ENCODE assay signal across 35 mouse cellular contexts in the genomic region with DNA sequence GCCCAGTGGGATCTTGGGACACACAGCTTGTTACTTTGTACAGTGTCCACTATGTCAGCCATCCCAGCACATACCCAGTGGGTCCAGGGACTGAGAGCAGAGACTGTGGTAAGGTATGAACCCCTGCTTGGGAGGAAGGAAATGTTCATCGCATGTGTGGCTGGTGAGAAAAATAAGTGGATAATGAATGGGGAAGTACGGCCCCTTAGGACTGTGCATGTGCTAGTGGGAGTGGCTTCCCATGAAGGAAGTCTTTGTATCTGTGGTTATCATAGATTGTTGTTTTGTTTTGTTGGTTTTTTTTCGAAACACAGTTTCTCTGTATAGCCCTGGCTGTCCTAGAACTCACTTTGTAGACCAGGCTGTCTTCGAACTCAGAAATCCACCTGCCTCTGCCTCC. TPM values are rescaled to one million over a fixed set of nuclear protein-coding genes. Genes with fewer than 3 reads are reported as not detected.
A peak's percentile ranks its signal among the peaks of the same experiment; 100 is the strongest.
DNase-seq lines count a peak whose midpoint lies in the region; ATAC-seq and TF ChIP-seq lines count a peak whose summit lies in the region.
"Had no signal": no experiment of that assay in that cellular context is flagged by ENCODE, and none has a peak within 500 bp of the region (broad histone marks: within the 10 kb centered on the region; RNA-seq: fewer than 3 reads in every experiment).

No protein-coding gene starts in this region.

- H3K9me3 ChIP-seq in MEL (replicated peaks; ENCODE audit: insufficient read depth, low read length), result no peaks in the 10 kb centered on the region
- no peaks in the 10 kb centered on the region for H3K9me3 ChIP-seq in forebrain, embryonic 15.5 days
- H3K9me3 ChIP-seq: embryonic facial prominence, embryonic 13.5 days; forebrain, embryonic 10.5 days; hindbrain, embryonic 15.5 days; kidney, embryonic 15.5 days; midbrain, embryonic 10.5 days; neural tube, embryonic 12.5 days; stomach, embryonic 15.5 days had no signal

- TF ChIP-seq RAD21 in MEL (IDR thresholded peaks at IDR 0.05; ENCODE audit: low read depth, low read length), result no peak

- H3K4me1 ChIP-seq in MEL (ENCODE audit: control insufficient read depth in 1 of 2, insufficient read depth in 2 of 2, low read length in 2 of 2), result peaks cover 5 to 7% of the 10 kb centered on the region in 2 experiments
- peaks cover 6% of the 10 kb centered on the region; the same call in 1 of the 2 replicates for H3K4me1 ChIP-seq in forebrain, embryonic 15.5 days
- H3K4me1 ChIP-seq: forebrain, embryonic 10.5 days; hindbrain, embryonic 15.5 days; midbrain, embryonic 10.5 days; neural tube, embryonic 12.5 days; stomach, embryonic 15.5 days had no signal

- no peak overlapping the region for H3K4me3 ChIP-seq in MEL (ENCODE audit: control insufficient read depth in 1 of 2, insufficient read depth in 1 of 2, low read depth in 2 of 2, low read length in 2 of 2)
- no peak overlapping the region for H3K4me3 ChIP-seq in forebrain, embryonic 15.5 days
- H3K4me3 ChIP-seq: embryonic facial prominence, embryonic 13.5 days; forebrain, embryonic 10.5 days; hindbrain, embryonic 15.5 days; kidney, embryonic 15.5 days; layer of hippocampus, adult 2 months; left cerebral cortex, adult 2 months; midbrain, embryonic 10.5 days; myocyte; neural tube, embryonic 12.5 days; stomach, embryonic 15.5 days had no signal

- H3K9ac ChIP-seq in MEL (ENCODE audit: control insufficient read depth, low read depth, low read length, poor library complexity, severe bottlenecking), result peak overlapping the region; percentile 11; the same call in 1 of the 2 replicates
- H3K9ac ChIP-seq in forebrain, embryonic 15.5 days (replicated peaks), result no peak overlapping the region
- H3K9ac ChIP-seq: embryonic facial prominence, embryonic 13.5 days; hindbrain, embryonic 15.5 days; kidney, embryonic 15.5 days; liver, embryonic 14.5 days; neural tube, embryonic 12.5 days; stomach, embryonic 15.5 days had no signal

- no peaks in the 10 kb centered on the region for H3K79me2 ChIP-seq in MEL (ENCODE audit: control insufficient read depth, insufficient read depth, low read length, poor library complexity)

- TF ChIP-seq POLR2A in MEL (IDR thresholded peaks at IDR 0.05; ENCODE audit: control insufficient read depth in 1 of 2, insufficient read depth in 1 of 2, low read depth in 1 of 2, low read length in 2 of 2, poor library complexity in 1 of 2), result peak in 1 of 2 experiments; percentile 54; a peak in 2 of 4 replicates

- WGBS in forebrain, embryonic 15.5 days, result 84% methylated on average over 4 of the region's 4 CpGs

- no peak for TF ChIP-seq CTCF in MEL (IDR thresholded peaks at IDR 0.05 in 2 of 3, conservative IDR thresholded peaks at IDR 0.05 in 1 of 3; ENCODE audit: control insufficient read depth in 1 of 3, insufficient read depth in 1 of 3, low read depth in 2 of 3, low read length in 3 of 3, poor library complexity in 1 of 3, severe bottlenecking in 1 of 3)

- 0 out of 4 replicates have a peak, but pooled peaks of 1 of the 2 experiments have one; percentile 27 for TF ChIP-seq EP300 in MEL (IDR thresholded peaks at IDR 0.05; ENCODE audit: low read depth in 1 of 2, low read length in 2 of 2)

- H3K36me3 ChIP-seq in MEL (ENCODE audit: control insufficient read depth in 1 of 2, insufficient read depth in 2 of 2, low read length in 2 of 2), result peaks cover 0 to 4% of the 10 kb centered on the region in 2 experiments; a peak in 2 of 4 replicates
- H3K36me3 ChIP-seq in forebrain, embryonic 15.5 days, result no peaks in the 10 kb centered on the region
- H3K36me3 ChIP-seq: embryonic facial prominence, embryonic 13.5 days; forebrain, embryonic 10.5 days; hindbrain, embryonic 15.5 days; kidney, embryonic 15.5 days; midbrain, embryonic 10.5 days; neural tube, embryonic 12.5 days had no signal

- H3K27me3 ChIP-seq in MEL (ENCODE audit: control insufficient read depth in 1 of 2, insufficient read depth in 2 of 2, low read length in 2 of 2), result no peaks in the 10 kb centered on the region
- no peaks in the 10 kb centered on the region for H3K27me3 ChIP-seq in forebrain, embryonic 15.5 days
- H3K27me3 ChIP-seq: CH12.LX; embryonic facial prominence, embryonic 13.5 days; hindbrain, embryonic 15.5 days; kidney, embryonic 15.5 days; neural tube, embryonic 12.5 days; Patski; stomach, embryonic 15.5 days had no signal

- DNase-seq in 416B (ENCODE audit: low read depth) (peak; percentile 71), MEL (ENCODE audit: low read depth, low spot score) (peak; percentile 89)
- no peak for DNase-seq in thymus, postnatal 10 days (ENCODE audit: low spot score in 2 of 2)
- no peak for DNase-seq in heart, adult 18-20 months
- DNase-seq: adrenal gland, postnatal 10 days; cerebellum, adult 11 months; cerebellum, adult 9-10 months; heart, postnatal 4 days; kidney, adult 18-20 months; left cerebral cortex, postnatal 4 days; lung, adult 2 months; lung, postnatal 10 days; right cerebral cortex, postnatal 4 days; thymus, postnatal 25 days had no signal

- 0 out of 2 replicates have a peak overlapping the region, but pooled peaks have one; percentile 6 for H3K27ac ChIP-seq in MEL (ENCODE audit: control insufficient read depth, low read depth, low read length)
- H3K27ac ChIP-seq in forebrain, embryonic 15.5 days (replicated peaks), result no peak overlapping the region
- H3K27ac ChIP-seq: embryonic facial prominence, embryonic 13.5 days; forebrain, embryonic 10.5 days; hindbrain, embryonic 15.5 days; kidney, embryonic 15.5 days; layer of hippocampus, adult 2 months; left cerebral cortex, adult 2 months; liver, embryonic 14.5 days; macrophage; midbrain, embryonic 10.5 days; neural tube, embryonic 12.5 days; stomach, embryonic 15.5 days had no signal

- peak; percentile 81 to 85 for ATAC-seq in hematopoietic stem cell, adult 5-6 weeks (replicated peaks in 1 of 2; ENCODE audit: insufficient read depth in 1 of 2, low FRiP score in 2 of 2, low TSS enrichment in 1 of 2, low read depth in 1 of 2, poor library complexity in 2 of 2, severe bottlenecking in 2 of 2)
- ATAC-seq in neutrophil, adult 5-6 weeks (ENCODE audit: extremely low read depth, insufficient number of reproducible peaks, low FRiP score, poor library complexity, severe bottlenecking), result peak; percentile 79; the same call in 1 of the 2 replicates
- no peak for ATAC-seq in forebrain, embryonic 15.5 days (replicated peaks)
- ATAC-seq: forebrain, embryonic 16.5 days; midbrain, embryonic 16.5 days; Patski had no signal

- H3K4me2 ChIP-seq in forebrain, embryonic 15.5 days (replicated peaks), result no peak overlapping the region
- H3K4me2 ChIP-seq: embryonic facial prominence, embryonic 13.5 days; heart, embryonic 11.5 days; hindbrain, embryonic 15.5 days; kidney, embryonic 15.5 days; neural tube, embryonic 12.5 days; stomach, embryonic 15.5 days had no signal

TF ChIP-seq in MEL, 35 proteins besides CTCF, POLR2A, EP300 and RAD21 (continues in another document):
- TF ChIP-seq HCFC1 (IDR thresholded peaks at IDR 0.05; ENCODE audit: low read depth, low read length), result no peak
- TF ChIP-seq MXI1 (IDR thresholded peaks at IDR 0.05; ENCODE audit: low read depth, low read length), result peak; percentile 76
- no peak for TF ChIP-seq ZMIZ1 (IDR thresholded peaks at IDR 0.05; ENCODE audit: low read depth, low read length)
- TF ChIP-seq TCF12 (IDR thresholded peaks at IDR 0.05; ENCODE audit: low read depth, low read length), result 0 out of 2 replicates have a peak, but pooled peaks have one; percentile 18
- TF ChIP-seq ZNF384 (IDR thresholded peaks at IDR 0.05; ENCODE audit: low read depth, low read length), result peak; percentile 68
- no peak for TF ChIP-seq ETS1 (IDR thresholded peaks at IDR 0.05; ENCODE audit: low read depth, low read length)
- TF ChIP-seq CHD2 (IDR thresholded peaks at IDR 0.05; ENCODE audit: low read length), result no peak
- TF ChIP-seq ZC3H11A (IDR thresholded peaks at IDR 0.05; ENCODE audit: low read depth, low read length), result no peak
- TF ChIP-seq RCOR1 (IDR thresholded peaks at IDR 0.05; ENCODE audit: low read depth, low read length), result peak; percentile 42; the same call in 1 of the 2 replicates
- TF ChIP-seq BHLHE40 (IDR thresholded peaks at IDR 0.05; ENCODE audit: borderline replicate concordance, low read depth, low read length), result peak; percentile 71; the same call in 1 of the 2 replicates
- TF ChIP-seq GATA1 (IDR thresholded peaks at IDR 0.05; ENCODE audit: low read depth, low read length), result 0 out of 2 replicates have a peak, but pooled peaks have one; percentile 32
- peak; percentile 75 for TF ChIP-seq TBP (IDR thresholded peaks at IDR 0.05; ENCODE audit: low read depth, low read length)
- peak; percentile 92; the same call in 1 of the 2 replicates for TF ChIP-seq MYC (IDR thresholded peaks at IDR 0.05; ENCODE audit: low read depth, low read length)
- no peak for TF ChIP-seq MEF2A (IDR thresholded peaks at IDR 0.05; ENCODE audit: extremely low read depth, insufficient replicate concordance, low read depth, low read length, poor library complexity, severe bottlenecking)
- TF ChIP-seq ELF1 (IDR thresholded peaks at IDR 0.05; ENCODE audit: low read depth, low read length), result no peak
- TF ChIP-seq SIN3A (IDR thresholded peaks at IDR 0.05; ENCODE audit: low read length), result peak; percentile 58

RNA-seq across cellular contexts. Expression of gene Zmat5, which starts 10.2 kb away (rescaled TPM):
- 39.3 and 40.1 TPM in 2 replicates for total RNA-seq in MEL (2012; rRNA removed)
- polyA plus RNA-seq in MEL (2012; ENCODE audit: insufficient read depth in 1 of 2, insufficient read length in 2 of 2, low read depth in 1 of 2, low replicate concordance in 2 of 2, missing spikeins in 1 of 2), result 10 to 100 TPM in 1 of 2 experiments, not detected in 1; 36.9 TPM
- total RNA-seq in hematopoietic stem cell, adult 5-6 weeks (2017), result 4.7 and 7.1 TPM in 2 replicates
- total RNA-seq in neutrophil, adult 5-6 weeks (2017), result 9.3 and 10.4 TPM in 2 replicates
- polyA plus RNA-seq in forebrain, embryonic 15.5 days (2015; fragmentation: Nextera tagmentation; extraction: Ambion mirVana), result 72.3 and 78.4 TPM in 2 replicates
- total RNA-seq in heart, adult 18-20 months (2021), result 10 to 100 TPM; 24.7 to 25.5 TPM

RNA-seq across cellular contexts. Expression of gene Uqcr10, which starts 10.6 kb away (rescaled TPM):
- 1,416 and 1,438 TPM in 2 replicates for total RNA-seq in MEL (2012; rRNA removed)
- polyA plus RNA-seq in MEL (2012; ENCODE audit: insufficient read depth in 1 of 2, insufficient read length in 2 of 2, low read depth in 1 of 2, low replicate concordance in 2 of 2, missing spikeins in 1 of 2), result 100 to 1,000 TPM in 1 of 2 experiments, not detected in 1; 598 TPM
- 23.9 and 115 TPM in 2 replicates for total RNA-seq in hematopoietic stem cell, adult 5-6 weeks (2017)
- total RNA-seq in neutrophil, adult 5-6 weeks (2017), result 40.1 and 49.5 TPM in 2 replicates
- polyA plus RNA-seq in forebrain, embryonic 15.5 days (2015; fragmentation: Nextera tagmentation; extraction: Ambion mirVana), result 538 and 557 TPM in 2 replicates
- 1,000 to 10,000 TPM; 1,576 to 1,640 TPM for total RNA-seq in heart, adult 18-20 months (2021)

RNA-seq across cellular contexts. Expression of gene Cabp7, which starts 31.9 kb away (rescaled TPM):
- total RNA-seq in MEL (2012; rRNA removed), result 0.23 TPM in 2 replicates
- not detected for polyA plus RNA-seq in MEL (2012; ENCODE audit: insufficient read depth in 1 of 2, insufficient read length in 2 of 2, low read depth in 1 of 2, low replicate concordance in 2 of 2, missing spikeins in 1 of 2)
- not detected in 2 replicates for total RNA-seq in hematopoietic stem cell, adult 5-6 weeks (2017)
- total RNA-seq in neutrophil, adult 5-6 weeks (2017), result 0.12 TPM in 1 of 2 replicates, not detected in the other
- polyA plus RNA-seq in forebrain, embryonic 15.5 days (2015; fragmentation: Nextera tagmentation; extraction: Ambion mirVana), result 1.3 and 1.8 TPM in 2 replicates
- total RNA-seq in heart, adult 18-20 months (2021), result not detected
- total RNA-seq: heart, postnatal 4 days had no signal
- polyA plus RNA-seq: spleen, adult 2 months had no signal

Comparison
In these comparisons a context has a peak if more than half of its experiments do, and no peak if none do; other contexts are left out.
1. DNase-seq: peak in 416B (single experiment) and MEL (single experiment); none in thymus, postnatal 10 days (0 of 2) and heart, adult 18-20 months (0 of 2).
2. RNA of gene Uqcr10, which starts 10.6 kb away (total RNA-seq): 1,576 to 1,640 TPM in heart, adult 18-20 months and 1,416 to 1,438 TPM in MEL; 40.1 to 49.5 TPM in neutrophil, adult 5-6 weeks and 23.9 to 115 TPM in hematopoietic stem cell, adult 5-6 weeks; every median in the first group is over 10 times any median in the second.